Mouse (Mus musculus): Measurements from ENCODE around the gene Slmap. TPM values are rescaled to one million over a fixed set of nuclear protein-coding genes. Genes with fewer than 3 reads are reported as not detected.

The Slmap gene
- polyA plus RNA-seq, 1 experiment from 2014 or later: 31.4 TPM

DNA sequence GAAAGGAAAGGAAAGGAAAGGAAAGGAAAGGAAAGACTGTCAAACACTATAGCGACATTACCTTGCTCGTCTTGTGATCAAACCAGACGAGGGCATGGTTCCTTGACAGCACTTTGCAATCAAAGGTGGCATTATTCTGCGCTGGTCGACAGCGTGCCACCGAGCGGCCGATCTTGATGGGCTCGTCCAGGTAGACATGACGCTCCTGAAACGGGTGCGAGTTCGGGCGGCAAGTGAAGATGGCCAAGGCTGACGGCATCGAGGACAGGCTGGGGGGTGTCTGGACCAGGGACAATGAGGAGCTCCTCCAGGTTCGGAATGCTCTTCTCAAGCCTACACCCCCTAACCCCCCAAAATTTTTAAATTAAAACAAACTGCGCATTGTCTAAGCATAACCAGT lies 1.5 kb downstream of the Slmap start:
- Histone ChIP-seq H3K4me1 (ENCODE audit: insufficient read depth) (peaks cover 12% of the 10 kb centered on the region; the same call in 1 of the 2 replicates), H3K4me2 (peak overlapping the region; percentile 83), H3K36me3 (ENCODE audit: insufficient read depth) (no peaks in the 10 kb centered on the region; the same call in 1 of the 2 replicates), H3K4me3 (ENCODE audit: low read depth, low read length) (peak overlapping the region; percentile 95), H3K9me3 (ENCODE audit: low read depth, low read length) (no peaks in the 10 kb centered on the region), H3K27ac (ENCODE audit: low read depth) (no peak overlapping the region), H3K9ac (peak overlapping the region; percentile 92), H3K27me3 (ENCODE audit: insufficient read depth, low read length) (no peaks in the 10 kb centered on the region)
- ATAC-seq (ENCODE audit: insufficient read depth) (no peak), DNase-seq (peak; percentile 16)
- 15% methylated on average over 19 of the region's 19 CpGs for WGBS
- TF ChIP-seq CTCF (IDR thresholded peaks at IDR 0.05; ENCODE audit: low read depth): no peak

DNA sequence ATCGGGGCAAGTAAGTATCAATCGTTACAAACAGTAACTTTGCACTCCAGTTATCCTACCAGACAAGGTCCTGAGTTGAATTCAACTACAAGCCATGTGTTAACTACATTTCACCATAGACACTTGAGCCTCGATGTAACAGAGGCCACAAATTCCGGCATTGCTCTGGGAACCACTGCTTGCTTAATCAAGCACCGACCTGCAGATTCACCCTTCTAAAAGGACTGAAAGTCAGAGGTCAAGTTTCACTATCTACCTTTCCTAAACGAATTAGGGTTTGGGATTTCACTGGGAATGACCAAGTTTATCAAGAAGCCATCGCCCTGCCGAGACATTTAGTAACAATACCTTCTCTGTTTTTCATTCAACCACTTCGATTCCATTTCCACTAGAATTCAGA lies 2.0 kb downstream of the Slmap start:
- H3K27me3 ChIP-seq (ENCODE audit: insufficient read depth, low read length): no peaks in the 10 kb centered on the region
- H3K36me3 ChIP-seq (ENCODE audit: insufficient read depth): no peaks in the 10 kb centered on the region; the same call in 1 of the 2 replicates
- H3K27ac ChIP-seq (ENCODE audit: low read depth): no peak overlapping the region
- peak; percentile 9 for DNase-seq
- H3K4me3 ChIP-seq (ENCODE audit: low read depth, low read length): peak overlapping the region; percentile 95
- 40% methylated on average over 9 of the region's 9 CpGs for whole genome bisulfite sequencing
- peak overlapping the region; percentile 83 for H3K4me2 ChIP-seq
- no peak for TF ChIP-seq CTCF (IDR thresholded peaks at IDR 0.05; ENCODE audit: low read depth)
- peaks cover 12% of the 10 kb centered on the region; the same call in 1 of the 2 replicates for H3K4me1 ChIP-seq (ENCODE audit: insufficient read depth)
- ATAC-seq (ENCODE audit: insufficient read depth): no peak
- peak overlapping the region; percentile 92; the same call in 1 of the 2 replicates for H3K9ac ChIP-seq
- H3K9me3 ChIP-seq (ENCODE audit: low read depth, low read length): no peaks in the 10 kb centered on the region

DNA sequence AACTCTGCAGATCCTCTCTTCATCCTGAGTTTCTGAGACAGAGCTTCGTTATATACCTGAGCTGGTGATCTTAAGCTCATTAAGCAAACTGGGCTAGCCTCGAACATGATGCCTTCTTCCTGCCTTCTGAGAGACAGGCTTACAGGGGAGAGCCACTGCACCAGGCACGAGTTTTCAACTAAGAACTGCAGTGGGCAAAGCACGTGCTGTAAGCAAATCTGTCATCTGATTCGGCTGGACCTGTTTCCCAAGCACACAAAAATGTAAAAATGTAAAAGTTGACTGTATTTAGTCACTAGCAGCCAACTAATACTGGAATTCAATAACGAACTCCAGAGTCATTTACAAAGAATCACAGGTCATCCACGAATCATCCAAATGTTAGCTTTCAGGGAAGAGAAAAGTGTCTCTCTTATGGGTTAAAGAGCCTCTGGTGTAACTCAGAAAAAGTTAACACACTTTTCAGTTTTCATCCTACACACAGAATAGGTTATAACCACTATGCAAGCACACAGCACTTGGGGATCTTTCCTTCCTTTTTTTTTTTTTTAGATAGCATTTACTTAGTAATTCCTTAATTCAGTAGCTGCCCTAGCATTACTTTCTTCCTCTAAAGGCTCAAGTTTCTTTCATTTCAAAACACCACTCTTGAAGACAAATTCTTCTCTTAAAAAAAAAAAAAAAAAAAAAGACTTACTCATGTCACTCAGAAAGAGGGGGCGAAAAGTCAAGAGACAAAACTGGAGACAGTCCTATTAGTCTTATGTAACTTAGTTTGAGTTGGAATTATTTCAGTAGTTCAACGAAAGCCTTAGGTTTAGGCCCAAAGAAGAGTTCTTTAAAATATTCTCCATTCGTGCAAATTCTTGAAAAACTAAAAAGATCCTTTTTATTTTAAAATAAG lies 3.1 kb downstream of the Slmap start:
- WGBS: 63% methylated on average over 10 of the region's 10 CpGs
- Histone ChIP-seq H3K9me3 (ENCODE audit: low read depth, low read length) (no peaks in the 10 kb centered on the region), H3K4me2 (peak overlapping the region; percentile 83), H3K27me3 (ENCODE audit: insufficient read depth, low read length) (no peaks in the 10 kb centered on the region), H3K9ac (no peak overlapping the region), H3K27ac (ENCODE audit: low read depth) (no peak overlapping the region), H3K4me1 (ENCODE audit: insufficient read depth) (peaks cover 12% of the 10 kb centered on the region; the same call in 1 of the 2 replicates), H3K36me3 (ENCODE audit: insufficient read depth) (no peaks in the 10 kb centered on the region; the same call in 1 of the 2 replicates), H3K4me3 (ENCODE audit: low read depth, low read length) (peak overlapping the region; percentile 7; the same call in 1 of the 2 replicates)
- no peak for ATAC-seq (ENCODE audit: insufficient read depth)
- no peak for DNase-seq
- TF ChIP-seq CTCF (IDR thresholded peaks at IDR 0.05; ENCODE audit: low read depth): no peak

DNA sequence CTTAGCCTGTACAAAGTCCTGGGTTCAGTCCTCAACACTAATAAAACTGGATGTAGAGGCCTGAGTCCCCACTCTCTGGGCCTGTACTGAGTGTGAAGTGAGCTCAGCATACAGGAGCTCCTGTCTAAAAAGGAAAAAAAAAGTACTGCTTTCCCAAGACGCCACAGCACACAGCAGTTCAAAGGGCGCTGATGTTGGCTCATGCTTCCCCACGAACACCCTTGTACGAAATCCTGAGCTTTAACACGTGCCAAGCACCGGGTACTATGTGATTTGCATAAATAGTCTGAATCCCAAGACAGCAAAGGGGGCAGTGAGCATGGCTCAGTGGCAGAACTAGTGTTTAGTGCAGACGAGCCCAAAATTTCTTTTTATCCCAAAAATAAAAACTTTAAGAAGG lies 4.4 kb downstream of the Slmap start:
- no peak for ATAC-seq (ENCODE audit: insufficient read depth)
- no peaks in the 10 kb centered on the region; the same call in 1 of the 2 replicates for H3K36me3 ChIP-seq (ENCODE audit: insufficient read depth)
- no peak overlapping the region for H3K4me3 ChIP-seq (ENCODE audit: low read depth, low read length)
- no peaks in the 10 kb centered on the region for H3K27me3 ChIP-seq (ENCODE audit: insufficient read depth, low read length)
- TF ChIP-seq CTCF (IDR thresholded peaks at IDR 0.05; ENCODE audit: low read depth): no peak
- 65% methylated on average over 7 of the region's 7 CpGs for WGBS
- H3K9ac ChIP-seq: no peak overlapping the region
- H3K4me2 ChIP-seq: 0 out of 2 replicates have a peak overlapping the region, but pooled peaks have one; percentile 2
- H3K9me3 ChIP-seq (ENCODE audit: low read depth, low read length): no peaks in the 10 kb centered on the region
- DNase-seq: no peak
- no peak overlapping the region for H3K27ac ChIP-seq (ENCODE audit: low read depth)
- H3K4me1 ChIP-seq (ENCODE audit: insufficient read depth): peaks cover 12% of the 10 kb centered on the region; the same call in 1 of the 2 replicates

DNA sequence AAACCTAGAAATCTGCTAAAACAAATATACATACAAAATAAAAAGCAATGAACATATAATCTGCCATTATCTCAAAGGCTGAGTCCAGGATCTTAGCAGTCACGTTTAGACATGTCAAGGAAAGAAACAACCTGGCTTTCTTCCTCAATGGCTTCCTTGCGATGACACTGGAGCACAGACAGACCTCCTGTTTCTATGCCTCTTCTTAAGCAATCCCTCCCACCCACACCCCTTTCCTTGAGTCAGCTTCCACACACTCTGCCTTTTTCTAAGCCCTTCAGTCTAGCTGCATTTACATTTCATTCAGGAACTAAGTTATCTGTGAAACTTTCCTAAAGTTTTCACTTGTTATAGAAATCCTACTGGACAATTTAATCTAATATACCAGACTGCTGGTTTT lies 6.4 kb downstream of the Slmap start:
- no peak for ATAC-seq (ENCODE audit: insufficient read depth)
- WGBS: 56% methylated on average over 2 of the region's 2 CpGs
- no peak for DNase-seq
- Histone ChIP-seq H3K9ac (no peak overlapping the region), H3K9me3 (ENCODE audit: low read depth, low read length) (no peaks in the 10 kb centered on the region), H3K27me3 (ENCODE audit: insufficient read depth, low read length) (no peaks in the 10 kb centered on the region), H3K36me3 (ENCODE audit: insufficient read depth) (no peaks in the 10 kb centered on the region; the same call in 1 of the 2 replicates), H3K4me1 (ENCODE audit: insufficient read depth) (peaks cover 12% of the 10 kb centered on the region; the same call in 1 of the 2 replicates), H3K4me3 (ENCODE audit: low read depth, low read length) (no peak overlapping the region), H3K27ac (ENCODE audit: low read depth) (no peak overlapping the region), H3K4me2 (no peak overlapping the region)
- TF ChIP-seq CTCF (IDR thresholded peaks at IDR 0.05; ENCODE audit: low read depth): no peak

DNA sequence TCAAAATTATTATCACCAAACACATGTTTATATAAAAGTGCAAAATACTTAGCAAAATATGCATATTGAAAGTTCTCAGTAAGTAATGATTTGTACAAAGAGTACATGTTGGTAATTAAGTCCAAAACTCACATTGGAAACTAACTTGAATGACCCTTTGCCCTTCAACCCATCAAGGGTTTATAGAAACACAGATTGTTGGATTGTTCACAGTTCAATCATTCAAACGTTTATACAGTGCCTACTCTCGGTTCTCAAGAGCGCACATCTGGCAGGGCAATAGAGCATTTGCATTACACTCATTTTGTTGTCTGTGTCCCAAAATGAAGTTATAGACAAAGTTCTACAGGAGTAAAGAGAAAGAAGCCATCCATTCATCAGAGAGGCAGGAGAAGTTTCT lies 8.8 kb downstream of the Slmap start:
- Histone ChIP-seq H3K9me3 (ENCODE audit: low read depth, low read length) (no peaks in the 10 kb centered on the region), H3K9ac (no peak overlapping the region), H3K36me3 (ENCODE audit: insufficient read depth) (no peaks in the 10 kb centered on the region; the same call in 1 of the 2 replicates), H3K4me1 (ENCODE audit: insufficient read depth) (no peaks in the 10 kb centered on the region), H3K4me3 (ENCODE audit: low read depth, low read length) (no peak overlapping the region), H3K27ac (ENCODE audit: low read depth) (no peak overlapping the region), H3K27me3 (ENCODE audit: insufficient read depth, low read length) (no peaks in the 10 kb centered on the region), H3K4me2 (no peak overlapping the region)
- ATAC-seq (ENCODE audit: insufficient read depth): no peak
- WGBS: 30% methylated on average over 3 of the region's 3 CpGs
- no peak for TF ChIP-seq CTCF (IDR thresholded peaks at IDR 0.05; ENCODE audit: low read depth)
- DNase-seq: no peak

DNA sequence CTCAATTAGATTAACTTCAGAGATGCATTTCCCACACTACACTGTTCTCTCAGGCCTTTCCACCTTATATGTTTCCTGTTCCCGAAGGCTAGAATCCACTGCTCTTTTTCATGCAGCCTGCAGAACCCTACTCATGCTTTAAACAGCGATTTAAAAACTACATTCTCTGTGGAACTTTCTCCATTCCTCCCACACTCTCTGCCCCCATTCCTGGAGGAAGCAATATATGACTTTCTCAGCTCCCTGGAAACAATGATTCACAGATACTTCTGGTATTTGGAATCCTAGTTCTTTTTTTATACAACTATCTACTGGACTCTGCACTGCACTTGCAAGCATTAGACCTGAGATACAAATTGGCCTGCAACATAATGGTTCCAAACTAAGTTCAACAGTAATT lies 11.6 kb downstream of the Slmap start:
- Histone ChIP-seq H3K4me2 (no peak overlapping the region), H3K9ac (no peak overlapping the region), H3K27ac (ENCODE audit: low read depth) (no peak overlapping the region), H3K4me3 (ENCODE audit: low read depth, low read length) (no peak overlapping the region), H3K36me3 (ENCODE audit: insufficient read depth) (no peaks in the 10 kb centered on the region), H3K27me3 (ENCODE audit: insufficient read depth, low read length) (no peaks in the 10 kb centered on the region), H3K9me3 (ENCODE audit: low read depth, low read length) (no peaks in the 10 kb centered on the region), H3K4me1 (ENCODE audit: insufficient read depth) (no peaks in the 10 kb centered on the region)
- no peak for DNase-seq
- no peak for TF ChIP-seq CTCF (IDR thresholded peaks at IDR 0.05; ENCODE audit: low read depth)
- ATAC-seq (ENCODE audit: insufficient read depth): no peak
- 79% methylated on average over 2 of the region's 2 CpGs for WGBS
